Mouse (Mus musculus): ENCODE results near the gene Acsl1. TPM values are rescaled to one million over a fixed set of nuclear protein-coding genes. Genes with fewer than 3 reads are reported as not detected.

Acsl1 gene
- polyA plus RNA-seq, 1 experiment from 2014 or later: 12.4 TPM

DNA sequence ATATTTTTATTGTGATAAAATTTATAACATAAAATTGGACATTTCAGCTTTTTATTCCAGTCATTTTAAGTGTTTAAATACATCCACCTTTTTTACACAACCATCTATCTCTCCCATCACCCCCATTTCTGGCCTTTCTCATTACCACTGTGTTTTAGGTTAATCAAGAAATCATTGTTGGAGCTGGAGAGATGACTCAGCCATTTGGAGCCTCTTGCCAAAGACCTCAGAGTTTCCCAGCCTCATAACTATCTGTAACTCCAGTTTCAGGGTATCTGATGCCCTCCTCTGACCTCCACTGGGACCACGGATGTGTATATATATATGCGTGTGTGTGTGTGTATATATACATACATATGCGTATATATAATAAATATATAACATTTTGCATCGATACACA lies 80.2 kb downstream of the Acsl1 start:
- no peak overlapping the region for H3K9ac ChIP-seq
- H3K9me3 ChIP-seq (replicated peaks): no peaks in the 10 kb centered on the region
- H3K4me1 ChIP-seq: peaks cover 13% of the 10 kb centered on the region
- peak; percentile 30; the same call in 1 of the 2 replicates for ATAC-seq (ENCODE audit: low FRiP score)
- peak overlapping the region; percentile 60 for H3K4me2 ChIP-seq (replicated peaks)
- WGBS: 54% methylated on average over 4 of the region's 4 CpGs
- peak overlapping the region; percentile 72 for H3K4me3 ChIP-seq
- no peaks in the 10 kb centered on the region; the same call in 1 of the 2 replicates for H3K27me3 ChIP-seq
- no peak overlapping the region for H3K27ac ChIP-seq
- no peaks in the 10 kb centered on the region for H3K36me3 ChIP-seq

- Histone ChIP-seq H3K27ac (peak within 1 kb of the TSS; percentile 71), H3K4me3 (peak within 1 kb of the TSS; percentile 72), H3K9me3 (replicated peaks) (no peaks in the 10 kb centered on the region), H3K9ac (peak within 1 kb of the TSS; percentile 59), H3K4me1 (peaks cover 13% of the 10 kb centered on the region), H3K36me3 (no peaks in the 10 kb centered on the region), H3K27me3 (no peaks in the 10 kb centered on the region), H3K4me2 (replicated peaks) (peak within 1 kb of the TSS; percentile 60)
- ATAC-seq (ENCODE audit: low FRiP score): peak; percentile 99
- under 1% methylated on average over 50 of the region's 50 CpGs for WGBS
Observed at GRCm38 (mm10) chr8:46551615-46552440, 81.0 kb downstream of the Acsl1 start, which contains the start of gene Cenpu. Gene Cenpu, plus strand, starts transcription at chr8:46552028.

GRCm38 (mm10) chr8:46552441-46552765 lies 81.6 kb downstream of the Acsl1 start:
- 2% methylated on average over 10 of the region's 10 CpGs for WGBS
- peaks cover 13% of the 10 kb centered on the region for H3K4me1 ChIP-seq
- H3K9ac ChIP-seq: peak overlapping the region; percentile 50
- H3K4me3 ChIP-seq: peak overlapping the region; percentile 72
- no peak overlapping the region for H3K27ac ChIP-seq
- H3K4me2 ChIP-seq (replicated peaks): peak overlapping the region; percentile 60
- ATAC-seq (ENCODE audit: low FRiP score): no peak
- no peaks in the 10 kb centered on the region for H3K36me3 ChIP-seq
- no peaks in the 10 kb centered on the region for H3K27me3 ChIP-seq
- no peaks in the 10 kb centered on the region for H3K9me3 ChIP-seq (replicated peaks)

GRCm38 (mm10) chr8:46559428-46559827 lies 88.6 kb downstream of the Acsl1 start:
- H3K4me3 ChIP-seq: no peak overlapping the region
- no peak for ATAC-seq (ENCODE audit: low FRiP score)
- 76% methylated on average over 6 of the region's 6 CpGs for WGBS
- H3K9me3 ChIP-seq (replicated peaks): no peaks in the 10 kb centered on the region
- H3K9ac ChIP-seq: no peak overlapping the region
- H3K4me2 ChIP-seq (replicated peaks): no peak overlapping the region
- H3K4me1 ChIP-seq: no peaks in the 10 kb centered on the region
- no peaks in the 10 kb centered on the region for H3K27me3 ChIP-seq
- no peak overlapping the region for H3K27ac ChIP-seq
- H3K36me3 ChIP-seq: peaks cover 23% of the 10 kb centered on the region

DNA sequence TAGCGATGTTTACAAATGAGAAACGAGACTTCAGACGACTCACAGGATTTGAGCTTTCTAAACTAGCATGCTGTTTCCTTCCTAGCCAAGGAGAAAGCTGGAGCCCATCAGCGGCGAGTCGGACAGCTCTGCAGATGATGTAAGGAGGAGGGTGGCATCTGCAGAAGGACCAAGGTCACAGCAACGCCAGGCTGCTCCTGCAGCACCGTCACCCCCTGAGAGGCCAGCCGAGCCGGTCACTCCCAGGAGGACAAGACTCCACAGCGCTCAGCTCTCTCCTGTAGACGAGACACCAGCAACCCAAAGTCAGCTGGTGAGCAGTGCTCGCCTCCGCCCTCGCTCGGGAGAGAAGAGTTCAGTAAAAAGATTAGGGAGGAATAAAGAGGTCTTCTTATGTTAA lies 91.5 kb downstream of the Acsl1 start:
- H3K27ac ChIP-seq: no peak overlapping the region
- ATAC-seq (ENCODE audit: low FRiP score): no peak
- H3K36me3 ChIP-seq: peaks cover 32% of the 10 kb centered on the region
- H3K4me2 ChIP-seq (replicated peaks): no peak overlapping the region
- H3K27me3 ChIP-seq: no peaks in the 10 kb centered on the region
- 90% methylated on average over 16 of the region's 16 CpGs for WGBS
- no peak overlapping the region for H3K9ac ChIP-seq
- H3K4me1 ChIP-seq: no peaks in the 10 kb centered on the region
- H3K9me3 ChIP-seq (replicated peaks): no peaks in the 10 kb centered on the region
- no peak overlapping the region for H3K4me3 ChIP-seq

- WGBS: 75% methylated on average over 7 of the region's 7 CpGs
- Histone ChIP-seq H3K4me3 (no peak overlapping the region), H3K4me1 (no peaks in the 10 kb centered on the region), H3K9ac (no peak overlapping the region), H3K36me3 (peaks cover 25% of the 10 kb centered on the region), H3K9me3 (replicated peaks) (no peaks in the 10 kb centered on the region), H3K27me3 (no peaks in the 10 kb centered on the region), H3K4me2 (replicated peaks) (no peak overlapping the region), H3K27ac (no peak overlapping the region)
- ATAC-seq (ENCODE audit: low FRiP score): no peak
Observed at GRCm38 (mm10) chr8:46566914-46567529, 96.2 kb downstream of the Acsl1 start.

DNA sequence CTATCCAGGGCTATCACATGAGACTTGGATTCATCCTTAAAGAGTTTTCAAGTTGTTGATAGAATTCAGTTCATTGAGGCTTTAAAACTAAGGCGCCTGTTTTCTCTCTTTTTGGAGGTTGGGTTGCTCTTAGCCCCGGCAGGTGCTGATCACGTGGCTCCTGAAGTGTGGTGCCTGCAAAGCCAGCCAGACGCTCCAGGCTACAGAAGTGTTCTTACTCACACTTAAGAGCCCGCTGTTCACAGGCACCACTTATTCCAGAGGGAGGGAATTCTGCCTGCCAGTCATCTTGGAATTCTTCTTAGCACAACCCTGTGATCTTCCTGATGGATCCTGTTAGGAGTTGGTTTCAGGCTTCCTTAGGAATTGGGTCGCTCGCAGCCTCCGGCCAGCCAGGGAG lies 97.1 kb downstream of the Acsl1 start:
- no peak for ATAC-seq (ENCODE audit: low FRiP score)
- 91% methylated on average over 8 of the region's 8 CpGs for WGBS

GRCm38 (mm10) chr8:46568942-46569341 lies 98.1 kb downstream of the Acsl1 start:
- 82% methylated on average over 2 of the region's 2 CpGs for WGBS
- Histone ChIP-seq H3K9ac (no peak overlapping the region), H3K4me3 (no peak overlapping the region), H3K9me3 (replicated peaks) (no peaks in the 10 kb centered on the region), H3K4me2 (replicated peaks) (no peak overlapping the region), H3K27ac (no peak overlapping the region), H3K27me3 (no peaks in the 10 kb centered on the region), H3K36me3 (peaks cover 20% of the 10 kb centered on the region), H3K4me1 (no peaks in the 10 kb centered on the region)
- no peak for ATAC-seq (ENCODE audit: low FRiP score)

More for the DNA sequence above, 97.1 kb downstream of the Acsl1 start:
- Histone ChIP-seq H3K27ac (no peak overlapping the region), H3K9ac (no peak overlapping the region), H3K4me3 (no peak overlapping the region), H3K9me3 (replicated peaks) (no peaks in the 10 kb centered on the region), H3K36me3 (peaks cover 18% of the 10 kb centered on the region), H3K4me1 (no peaks in the 10 kb centered on the region), H3K4me2 (replicated peaks) (no peak overlapping the region), H3K27me3 (no peaks in the 10 kb centered on the region)

GRCm38 (mm10) chr8:46569659-46570441 lies 99.0 kb downstream of the Acsl1 start:
- Histone ChIP-seq H3K4me2 (replicated peaks) (no peak overlapping the region), H3K27me3 (no peaks in the 10 kb centered on the region), H3K4me1 (no peaks in the 10 kb centered on the region), H3K9ac (no peak overlapping the region), H3K4me3 (no peak overlapping the region), H3K9me3 (replicated peaks) (no peaks in the 10 kb centered on the region), H3K27ac (no peak overlapping the region), H3K36me3 (peaks cover 27% of the 10 kb centered on the region)
- WGBS: 93% methylated on average over 19 of the region's 19 CpGs
- ATAC-seq (ENCODE audit: low FRiP score): no peak

DNA sequence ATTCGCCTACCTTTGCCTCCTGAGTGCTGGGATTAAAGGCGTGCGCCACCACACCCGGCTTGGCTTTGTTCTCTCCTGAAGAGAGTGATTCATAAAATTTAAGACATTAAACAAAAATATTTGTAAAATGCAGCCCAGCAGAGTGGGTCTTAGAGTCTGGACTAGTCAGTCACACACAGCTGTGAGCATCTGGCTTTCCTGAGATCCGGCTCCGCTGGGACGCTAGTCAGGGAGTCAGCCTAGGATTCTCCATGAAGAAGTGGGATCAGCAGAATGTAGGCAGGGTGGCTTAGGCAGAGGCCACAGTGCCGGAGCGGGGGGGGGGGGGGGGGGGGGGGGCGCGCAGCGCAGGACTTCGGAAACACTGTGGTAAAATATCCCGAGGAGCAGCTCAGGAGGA lies 99.8 kb downstream of the Acsl1 start:
- no peak for ATAC-seq (ENCODE audit: low FRiP score)
- Histone ChIP-seq H3K4me1 (no peaks in the 10 kb centered on the region), H3K9ac (no peak overlapping the region), H3K4me3 (no peak overlapping the region), H3K27ac (no peak overlapping the region), H3K9me3 (replicated peaks) (no peaks in the 10 kb centered on the region), H3K27me3 (no peaks in the 10 kb centered on the region), H3K36me3 (peaks cover 22% of the 10 kb centered on the region), H3K4me2 (replicated peaks) (no peak overlapping the region)
- 93% methylated on average over 10 of the region's 14 CpGs for WGBS

- Histone ChIP-seq H3K4me3 (no peak overlapping the region), H3K27ac (no peak overlapping the region), H3K27me3 (no peaks in the 10 kb centered on the region), H3K4me1 (no peaks in the 10 kb centered on the region), H3K36me3 (peaks cover 41% of the 10 kb centered on the region), H3K4me2 (replicated peaks) (no peak overlapping the region), H3K9me3 (replicated peaks) (no peaks in the 10 kb centered on the region), H3K9ac (no peak overlapping the region)
- WGBS: 87% methylated on average over 2 of the region's 2 CpGs
- no peak for ATAC-seq (ENCODE audit: low FRiP score)
Observed at GRCm38 (mm10) chr8:46573446-46573845, 102.6 kb downstream of the Acsl1 start.

- H3K27me3 ChIP-seq: no peaks in the 10 kb centered on the region
- H3K9ac ChIP-seq: no peak overlapping the region
- H3K4me1 ChIP-seq: no peaks in the 10 kb centered on the region
- H3K36me3 ChIP-seq: peaks cover 46% of the 10 kb centered on the region
- no peaks in the 10 kb centered on the region for H3K9me3 ChIP-seq (replicated peaks)
- no peak overlapping the region for H3K4me3 ChIP-seq
- 89% methylated on average over 2 of the region's 2 CpGs for whole genome bisulfite sequencing
- no peak overlapping the region for H3K4me2 ChIP-seq (replicated peaks)
- no peak overlapping the region for H3K27ac ChIP-seq
- no peak for ATAC-seq (ENCODE audit: low FRiP score)
Observed at GRCm38 (mm10) chr8:46573964-46574363, 103.1 kb downstream of the Acsl1 start.
